Mouse (Mus musculus): ENCODE data around the gene Arl8b. TPM values are rescaled to one million over a fixed set of nuclear protein-coding genes. Genes with fewer than 3 reads are reported as not detected.

Gene Arl8b
- total RNA-seq, 1 experiment from 2014 or later, result 112 TPM

Other genes with a start within 250 kb of the Arl8b start
- gene Bhlhe40, start 122.5 kb upstream of the Arl8b start, total RNA-seq (2021), result 67.2 and 108 TPM in 2 replicates
- 54.8 and 73.2 TPM in 2 replicates for gene Edem1, start 45.5 kb downstream of the Arl8b start, total RNA-seq (2021)

Measured in adrenal gland, postnatal 14 days (tissue).